Mouse (Mus musculus): Measurements from ENCODE around the gene Nectin2. TPM values are rescaled to one million over a fixed set of nuclear protein-coding genes. Genes with fewer than 3 reads are reported as not detected.

The Nectin2 gene
- polyA plus RNA-seq, 1 experiment from 2014 or later: 95.3 TPM

DNA sequence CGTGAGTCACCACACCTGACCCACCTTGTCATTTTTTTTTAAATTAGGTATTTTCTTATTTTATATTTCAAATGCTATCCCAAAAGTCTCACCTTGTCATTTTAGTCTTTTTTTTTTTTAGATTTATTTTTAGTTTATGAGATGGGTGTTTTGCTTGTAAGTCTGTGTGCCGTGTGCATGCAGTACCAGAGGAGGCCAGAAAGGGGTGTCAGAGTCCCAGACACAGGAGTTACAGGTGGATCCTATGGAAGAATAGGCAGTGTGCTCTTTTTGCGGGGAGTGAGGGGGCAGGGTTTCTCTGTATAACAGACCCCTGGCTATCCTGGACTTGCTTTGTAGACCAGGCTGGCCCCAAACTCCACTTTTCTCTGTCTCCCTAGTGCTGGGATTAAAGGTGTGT lies 11.5 kb downstream of the Nectin2 start:
- 91% methylated on average over 3 of the region's 3 CpGs for WGBS
- peaks cover 62% of the 10 kb centered on the region for H3K36me3 ChIP-seq

DNA sequence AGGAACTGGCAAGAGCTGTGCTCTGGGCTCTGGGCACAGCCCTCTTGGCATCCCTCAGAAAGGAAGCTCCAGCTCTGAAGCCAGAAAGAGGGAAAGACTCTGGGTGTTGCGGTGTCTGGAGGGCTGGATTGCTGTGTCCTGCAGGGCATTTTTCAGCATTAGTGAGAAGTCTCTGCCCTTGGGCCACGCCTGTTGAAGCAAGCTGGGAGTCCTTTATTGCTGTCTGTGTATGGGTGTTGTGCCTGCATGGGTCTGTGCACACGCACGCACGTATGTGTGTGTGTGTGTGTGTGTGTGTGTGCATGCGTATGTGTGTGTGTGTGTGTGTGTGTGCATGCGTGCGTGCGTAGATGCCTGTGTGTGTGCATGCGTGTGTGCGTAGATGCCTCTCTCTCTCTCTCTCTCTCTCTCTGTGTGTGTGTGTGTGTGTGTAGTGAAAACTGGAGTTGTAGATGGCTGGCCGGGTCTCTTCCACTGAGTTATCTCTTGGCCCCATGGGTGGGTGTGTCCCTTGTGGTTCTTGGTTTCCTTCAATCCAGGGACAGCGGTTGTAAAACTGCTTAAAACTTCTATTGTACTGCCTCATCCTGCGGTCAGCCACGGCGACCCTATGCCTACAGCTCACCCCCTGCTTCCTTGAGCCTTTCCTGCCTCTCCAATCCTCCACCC lies 13.8 kb downstream of the Nectin2 start:
- 90% methylated on average over 14 of the region's 16 CpGs for WGBS
- ATAC-seq (ENCODE audit: insufficient number of reproducible peaks, insufficient read depth, low FRiP score, low TSS enrichment): no peak
- Histone ChIP-seq H3K4me2 (replicated peaks) (no peak overlapping the region), H3K4me1 (peaks cover 5% of the 10 kb centered on the region), H3K4me3 (no peak overlapping the region), H3K9me3 (no peaks in the 10 kb centered on the region), H3K36me3 (peaks cover 74% of the 10 kb centered on the region), H3K27me3 (no peaks in the 10 kb centered on the region), H3K27ac (no peak overlapping the region), H3K9ac (no peak overlapping the region)

More for the DNA sequence above, 11.5 kb downstream of the Nectin2 start:
- H3K4me1 ChIP-seq: peaks cover 15% of the 10 kb centered on the region
- no peak overlapping the region for H3K9ac ChIP-seq
- ATAC-seq (ENCODE audit: insufficient number of reproducible peaks, insufficient read depth, low FRiP score, low TSS enrichment): no peak
- H3K27me3 ChIP-seq: no peaks in the 10 kb centered on the region
- no peak overlapping the region for H3K4me2 ChIP-seq (replicated peaks)
- H3K27ac ChIP-seq: no peak overlapping the region
- H3K9me3 ChIP-seq: no peaks in the 10 kb centered on the region
- H3K4me3 ChIP-seq: no peak overlapping the region

DNA sequence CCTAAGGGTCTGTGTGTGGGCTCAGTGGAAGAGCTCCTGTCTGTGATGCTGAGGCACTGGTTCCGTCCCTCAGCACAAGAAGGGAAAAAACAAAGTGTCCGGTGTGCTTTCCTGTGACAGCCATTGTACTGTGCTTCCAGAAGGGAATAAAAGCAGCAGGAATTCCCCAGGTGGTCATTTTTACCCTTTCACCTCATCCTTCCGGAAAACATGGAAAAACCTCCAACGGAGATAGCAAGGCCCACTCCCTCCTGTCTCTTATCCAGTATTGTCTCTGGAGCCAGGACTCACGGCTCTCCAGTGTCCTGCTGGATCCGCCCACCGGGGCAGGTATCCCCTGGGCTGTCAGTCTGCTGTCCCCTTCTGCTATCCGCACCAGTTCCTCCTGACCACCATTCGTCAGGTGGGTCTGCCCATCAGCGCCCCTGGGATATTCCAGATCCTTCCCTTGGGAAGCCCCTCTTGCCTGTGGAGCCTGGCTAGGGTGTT lies 16.1 kb downstream of the Nectin2 start:
- no peak overlapping the region for H3K4me3 ChIP-seq
- peaks cover 85% of the 10 kb centered on the region for H3K36me3 ChIP-seq
- no peaks in the 10 kb centered on the region for H3K27me3 ChIP-seq
- WGBS: 89% methylated on average over 10 of the region's 10 CpGs
- no peaks in the 10 kb centered on the region for H3K4me1 ChIP-seq
- H3K27ac ChIP-seq: no peak overlapping the region
- H3K4me2 ChIP-seq (replicated peaks): no peak overlapping the region
- no peaks in the 10 kb centered on the region for H3K9me3 ChIP-seq
- no peak for ATAC-seq (ENCODE audit: insufficient number of reproducible peaks, insufficient read depth, low FRiP score, low TSS enrichment)
- no peak overlapping the region for H3K9ac ChIP-seq

DNA sequence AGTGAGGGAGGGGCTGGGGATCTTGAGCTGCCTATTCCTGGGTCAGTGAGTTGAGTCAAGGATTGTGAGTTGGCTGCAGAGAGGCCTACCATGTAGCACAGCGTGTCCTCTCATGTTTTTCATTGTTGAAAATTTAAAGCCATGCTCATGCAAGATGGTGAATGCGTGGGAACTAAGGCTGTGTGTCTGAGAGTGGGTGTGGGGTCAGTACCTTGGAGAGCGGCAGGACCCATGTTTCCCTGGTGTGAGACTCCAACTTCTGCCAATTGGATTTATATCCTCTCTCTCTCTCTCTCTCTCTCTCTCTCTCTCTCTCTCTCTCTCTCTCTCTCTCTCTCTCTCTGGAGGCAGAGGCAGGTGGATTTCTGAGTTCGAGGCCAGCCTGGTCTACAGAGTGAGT lies 23.7 kb downstream of the Nectin2 start:
- 92% methylated on average over 3 of the region's 4 CpGs for WGBS
- no peak for ATAC-seq (ENCODE audit: insufficient number of reproducible peaks, insufficient read depth, low FRiP score, low TSS enrichment)
- Histone ChIP-seq H3K27ac (no peak overlapping the region), H3K36me3 (peaks cover 90% of the 10 kb centered on the region), H3K27me3 (no peaks in the 10 kb centered on the region), H3K4me3 (no peak overlapping the region), H3K9me3 (0 out of 2 replicates have a peak, but pooled peaks cover 3% of the 10 kb centered on the region), H3K9ac (no peak overlapping the region), H3K4me1 (no peaks in the 10 kb centered on the region), H3K4me2 (replicated peaks) (no peak overlapping the region)

DNA sequence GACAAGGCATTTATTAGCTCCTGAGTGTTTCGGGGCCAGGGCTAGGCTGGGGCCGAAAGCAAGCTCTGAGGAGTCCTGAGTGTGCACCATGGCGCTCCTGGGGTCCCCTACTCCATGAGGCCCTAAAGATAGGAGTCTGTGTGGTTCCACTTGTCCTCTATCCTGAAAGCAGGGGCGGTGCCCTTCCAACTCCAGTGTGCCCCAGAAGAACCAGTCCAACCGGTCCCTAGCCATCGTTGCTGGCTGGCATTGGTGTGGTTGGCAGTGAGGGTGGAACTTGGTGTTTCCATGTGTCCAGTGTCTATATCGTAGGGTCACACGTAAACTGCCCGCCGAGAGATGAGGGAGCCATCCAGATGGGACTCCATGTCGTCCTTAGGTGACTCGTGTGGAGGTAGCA lies 26.1 kb downstream of the Nectin2 start:
- Histone ChIP-seq H3K27me3 (no peaks in the 10 kb centered on the region), H3K9me3 (peaks cover 15% of the 10 kb centered on the region), H3K27ac (no peak overlapping the region), H3K4me1 (no peaks in the 10 kb centered on the region), H3K4me3 (no peak overlapping the region), H3K9ac (no peak overlapping the region), H3K4me2 (replicated peaks) (no peak overlapping the region), H3K36me3 (peaks cover 89% of the 10 kb centered on the region)
- ATAC-seq (ENCODE audit: insufficient number of reproducible peaks, insufficient read depth, low FRiP score, low TSS enrichment): no peak
- 88% methylated on average over 12 of the region's 12 CpGs for WGBS

DNA sequence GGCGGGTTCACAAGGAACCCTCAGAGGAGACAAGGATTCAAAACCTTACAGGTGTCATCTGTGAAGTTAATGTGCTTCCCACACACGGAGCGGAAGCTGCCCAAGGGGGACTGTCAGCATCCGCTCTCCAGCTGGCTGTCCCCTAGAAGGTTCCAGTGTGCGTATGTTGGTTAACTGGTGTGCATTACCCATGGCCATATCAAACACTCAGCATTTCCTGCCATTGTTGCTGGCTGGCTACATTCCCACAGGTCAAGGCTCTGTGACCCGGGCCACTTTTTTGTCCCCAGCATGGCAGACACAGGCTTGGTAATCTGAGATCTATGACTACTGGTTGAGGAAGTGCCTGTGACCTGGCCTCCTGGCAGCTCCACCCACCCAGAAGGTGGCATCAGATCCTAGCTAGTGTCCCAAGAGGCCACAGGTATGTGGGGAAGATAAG lies 27.5 kb downstream of the Nectin2 start:
- H3K4me1 ChIP-seq: no peaks in the 10 kb centered on the region
- 88% methylated on average over 6 of the region's 6 CpGs for WGBS
- peaks cover 81% of the 10 kb centered on the region for H3K36me3 ChIP-seq
- no peak for ATAC-seq (ENCODE audit: insufficient number of reproducible peaks, insufficient read depth, low FRiP score, low TSS enrichment)
- H3K9ac ChIP-seq: no peak overlapping the region
- no peak overlapping the region for H3K4me2 ChIP-seq (replicated peaks)
- H3K9me3 ChIP-seq: peaks cover 15% of the 10 kb centered on the region
- H3K27me3 ChIP-seq: no peaks in the 10 kb centered on the region
- H3K4me3 ChIP-seq: no peak overlapping the region
- H3K27ac ChIP-seq: no peak overlapping the region

DNA sequence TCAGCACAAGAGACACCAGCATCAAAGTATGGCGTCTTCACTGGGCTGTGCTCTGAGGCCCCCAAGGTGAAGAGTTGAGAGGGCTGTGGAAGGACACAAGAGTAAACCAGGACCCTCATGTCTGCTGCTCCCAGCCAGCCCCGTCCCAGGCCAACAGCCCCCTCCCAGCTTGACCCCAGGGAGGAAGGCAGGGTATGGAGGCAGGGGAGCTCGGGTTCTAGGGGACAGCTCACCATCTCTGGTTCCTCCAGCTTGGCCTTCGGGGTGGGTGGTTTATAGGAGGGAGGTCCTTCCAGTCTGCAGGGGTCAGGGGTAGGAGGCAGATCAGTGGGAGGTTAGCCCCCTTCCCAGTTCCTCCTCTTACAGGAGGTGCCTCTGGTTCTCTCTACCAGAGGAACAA lies 31.1 kb downstream of the Nectin2 start:
- H3K4me3 ChIP-seq: no peak overlapping the region
- H3K4me2 ChIP-seq (replicated peaks): no peak overlapping the region
- 93% methylated on average over 4 of the region's 4 CpGs for WGBS
- no peaks in the 10 kb centered on the region for H3K27me3 ChIP-seq
- H3K9me3 ChIP-seq: peaks cover 15% of the 10 kb centered on the region
- no peak for ATAC-seq (ENCODE audit: insufficient number of reproducible peaks, insufficient read depth, low FRiP score, low TSS enrichment)
- peaks cover 58% of the 10 kb centered on the region for H3K36me3 ChIP-seq
- peaks cover 12% of the 10 kb centered on the region; the same call in 1 of the 2 replicates for H3K4me1 ChIP-seq
- no peak overlapping the region for H3K9ac ChIP-seq
- H3K27ac ChIP-seq: no peak overlapping the region

DNA sequence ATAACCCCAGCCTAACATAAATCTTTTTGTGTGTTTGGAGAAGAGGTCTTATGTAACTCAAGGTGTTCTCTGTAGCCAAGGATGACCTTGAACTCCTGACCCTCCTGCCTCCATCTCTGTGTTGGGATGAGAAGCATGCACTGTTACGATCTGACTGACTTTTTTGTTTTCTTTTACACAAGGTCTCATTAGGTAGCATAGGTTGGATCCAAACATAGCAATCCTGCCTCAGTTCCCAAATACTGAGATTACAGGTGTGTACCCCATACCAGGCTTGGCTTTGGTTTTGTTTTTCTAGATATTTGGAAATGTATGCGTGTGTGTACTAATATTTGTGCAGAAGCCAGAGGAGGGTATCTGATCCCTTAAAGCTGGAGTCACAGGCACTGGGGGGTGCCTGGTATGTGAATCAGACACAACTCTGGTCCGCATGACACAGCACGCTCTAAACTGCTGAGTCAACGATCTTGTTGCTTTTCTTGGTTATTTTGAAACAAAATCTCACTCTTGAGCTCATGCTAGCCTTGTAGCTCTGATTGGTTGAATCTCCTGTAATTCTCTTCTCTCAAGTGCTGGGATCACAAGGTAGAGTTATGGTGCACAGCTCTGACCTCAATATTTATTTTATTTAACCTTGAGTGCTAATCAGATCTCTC lies 31.9 kb downstream of the Nectin2 start:
- Histone ChIP-seq H3K9ac (no peak overlapping the region), H3K27ac (no peak overlapping the region), H3K4me1 (peaks cover 15% of the 10 kb centered on the region; the same call in 1 of the 2 replicates), H3K9me3 (peaks cover 15% of the 10 kb centered on the region), H3K27me3 (no peaks in the 10 kb centered on the region), H3K36me3 (peaks cover 50% of the 10 kb centered on the region), H3K4me2 (replicated peaks) (no peak overlapping the region), H3K4me3 (no peak overlapping the region)
- no peak for ATAC-seq (ENCODE audit: insufficient number of reproducible peaks, insufficient read depth, low FRiP score, low TSS enrichment)
- WGBS: 89% methylated on average over 5 of the region's 5 CpGs

DNA sequence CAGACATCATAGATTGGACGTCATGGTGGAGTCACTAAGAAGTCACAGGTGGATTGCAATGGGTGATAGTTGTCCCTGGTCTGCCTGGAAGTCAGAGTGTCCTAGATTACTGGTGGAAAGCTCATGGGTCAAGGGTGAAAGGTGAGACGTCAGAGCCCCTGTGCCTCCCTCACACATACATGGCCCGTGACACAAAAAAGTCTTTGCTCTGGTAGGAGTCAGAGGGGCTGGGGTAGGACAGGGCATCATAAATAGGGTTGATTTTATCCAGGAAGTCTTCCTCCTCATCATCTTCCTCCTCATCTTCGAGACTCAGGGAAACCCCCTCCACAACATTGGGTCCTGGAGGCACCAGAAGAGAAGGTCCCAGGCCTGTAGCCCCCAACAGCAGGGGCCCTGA lies 32.9 kb downstream of the Nectin2 start:
- H3K36me3 ChIP-seq: peaks cover 48% of the 10 kb centered on the region
- no peak overlapping the region for H3K4me2 ChIP-seq (replicated peaks)
- no peak for ATAC-seq (ENCODE audit: insufficient number of reproducible peaks, insufficient read depth, low FRiP score, low TSS enrichment)
- peaks cover 15% of the 10 kb centered on the region for H3K9me3 ChIP-seq
- peaks cover 18% of the 10 kb centered on the region; the same call in 1 of the 2 replicates for H3K4me1 ChIP-seq
- H3K9ac ChIP-seq: no peak overlapping the region
- 85% methylated on average over 4 of the region's 4 CpGs for WGBS
- H3K27ac ChIP-seq: no peak overlapping the region
- H3K27me3 ChIP-seq: no peaks in the 10 kb centered on the region
- no peak overlapping the region for H3K4me3 ChIP-seq

DNA sequence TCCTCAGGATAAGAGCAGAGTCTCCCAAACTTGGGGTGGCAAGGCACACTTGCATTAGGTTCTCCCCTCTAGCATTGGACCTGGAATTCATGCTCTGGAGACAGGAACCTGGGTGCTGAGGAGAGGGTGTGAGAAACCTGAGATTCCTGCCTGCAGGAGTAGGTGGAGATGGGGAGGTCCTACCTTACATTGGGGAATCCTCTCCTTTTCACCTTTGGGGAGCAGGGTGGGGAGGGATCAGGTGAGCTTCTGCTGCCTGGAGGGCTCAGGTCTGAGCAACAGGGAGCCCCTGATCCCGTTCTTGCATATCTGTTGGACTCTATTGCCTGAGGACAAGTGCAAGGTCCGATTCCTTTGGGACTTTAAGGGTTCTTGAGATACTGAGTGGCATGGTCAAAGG lies 33.5 kb downstream of the Nectin2 start:
- H3K27me3 ChIP-seq: no peaks in the 10 kb centered on the region
- H3K9ac ChIP-seq: no peak overlapping the region
- H3K27ac ChIP-seq: 0 out of 2 replicates have a peak overlapping the region, but pooled peaks have one; percentile 86
- H3K36me3 ChIP-seq: peaks cover 52% of the 10 kb centered on the region
- H3K4me1 ChIP-seq: peaks cover 18% of the 10 kb centered on the region; the same call in 1 of the 2 replicates
- WGBS: 77% methylated on average over 2 of the region's 2 CpGs
- peak overlapping the region; percentile 50 for H3K4me2 ChIP-seq (replicated peaks)
- 0 out of 2 replicates have a peak overlapping the region, but pooled peaks have one; percentile 4 for H3K4me3 ChIP-seq
- no peak for ATAC-seq (ENCODE audit: insufficient number of reproducible peaks, insufficient read depth, low FRiP score, low TSS enrichment)
- H3K9me3 ChIP-seq: peaks cover 15% of the 10 kb centered on the region

DNA sequence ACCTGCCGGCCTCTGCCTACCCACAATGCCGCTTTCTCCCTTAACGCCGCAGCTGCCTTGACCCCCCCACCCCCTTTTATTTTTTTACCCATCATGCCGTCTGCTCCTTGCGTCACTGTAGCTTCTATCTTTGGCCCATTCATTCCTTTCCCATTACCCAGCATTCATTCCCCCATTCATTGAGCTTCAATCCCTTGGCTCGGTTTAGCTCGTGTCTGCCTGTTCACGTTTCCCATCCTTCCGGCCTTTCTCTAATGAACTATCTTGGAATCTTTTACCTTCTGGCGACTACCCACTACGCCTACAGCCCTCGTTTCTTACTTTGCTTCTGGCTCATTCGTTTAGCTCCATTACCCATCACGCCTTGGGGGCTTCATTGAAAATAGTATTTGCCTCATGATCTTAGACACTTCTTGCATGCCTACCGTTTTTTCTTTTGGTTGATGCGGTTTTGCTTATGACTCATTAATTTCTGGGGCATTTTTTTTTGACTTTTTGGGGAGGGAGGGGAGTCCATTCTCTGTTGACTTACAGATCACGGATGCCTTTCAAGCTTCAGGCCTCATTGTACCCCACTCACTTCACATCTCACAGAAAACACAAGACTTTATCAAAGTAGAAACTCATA lies 34.1 kb downstream of the Nectin2 start:
- ATAC-seq (ENCODE audit: insufficient number of reproducible peaks, insufficient read depth, low FRiP score, low TSS enrichment): no peak
- Histone ChIP-seq H3K27me3 (no peaks in the 10 kb centered on the region), H3K4me2 (replicated peaks) (peak overlapping the region; percentile 50), H3K27ac (peak overlapping the region; percentile 86), H3K9ac (no peak overlapping the region), H3K4me3 (peak overlapping the region; percentile 27), H3K36me3 (peaks cover 51% of the 10 kb centered on the region), H3K9me3 (peaks cover 9% of the 10 kb centered on the region), H3K4me1 (peaks cover 18% of the 10 kb centered on the region; the same call in 1 of the 2 replicates)
- 8% methylated on average over 18 of the region's 18 CpGs for WGBS

Measured in embryonic facial prominence, embryonic 12.5 days (tissue).